Mouse (Mus musculus): ENCODE data around the gene Bdh1.

Gene Bdh1

DNA sequence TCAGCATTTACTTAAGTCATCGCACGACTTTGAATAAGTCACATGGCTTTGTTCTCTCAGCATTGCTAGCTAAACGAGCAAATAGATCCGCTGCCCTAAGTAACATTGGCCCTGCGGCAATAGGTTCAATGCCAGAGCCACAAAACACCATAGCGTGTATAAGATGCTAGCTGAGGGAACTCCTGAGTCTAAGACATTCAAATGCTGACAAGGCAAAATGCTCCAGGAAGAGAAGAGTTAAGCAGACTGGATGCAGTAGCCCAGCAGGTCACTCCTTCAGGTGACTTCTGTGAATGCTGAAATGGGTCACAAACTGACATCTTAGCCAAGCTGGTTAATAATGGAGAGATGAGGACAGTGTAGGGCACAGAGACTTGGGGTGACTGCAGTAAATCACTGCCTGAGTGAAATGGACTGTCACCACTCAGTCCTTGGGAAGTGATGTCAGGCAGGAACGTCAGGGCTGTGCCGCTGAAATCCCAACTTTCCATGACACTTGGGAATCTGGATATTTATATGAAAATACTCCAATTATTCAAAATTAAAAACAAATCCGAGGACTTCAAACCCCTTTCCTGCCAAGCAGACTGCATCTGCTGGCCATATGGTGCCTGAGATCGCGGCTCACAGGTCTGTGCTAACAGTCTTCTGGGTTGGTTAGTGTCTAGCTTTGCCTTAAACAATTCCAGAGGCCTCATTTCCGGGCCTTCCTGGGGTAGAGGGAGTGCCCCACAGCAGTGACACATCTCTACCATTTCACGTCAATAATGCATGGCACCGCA is 79.1 kb downstream of the Bdh1 start:
- in situ Hi-C loops (cut with MboI, MseI), result no loop called here

DNA sequence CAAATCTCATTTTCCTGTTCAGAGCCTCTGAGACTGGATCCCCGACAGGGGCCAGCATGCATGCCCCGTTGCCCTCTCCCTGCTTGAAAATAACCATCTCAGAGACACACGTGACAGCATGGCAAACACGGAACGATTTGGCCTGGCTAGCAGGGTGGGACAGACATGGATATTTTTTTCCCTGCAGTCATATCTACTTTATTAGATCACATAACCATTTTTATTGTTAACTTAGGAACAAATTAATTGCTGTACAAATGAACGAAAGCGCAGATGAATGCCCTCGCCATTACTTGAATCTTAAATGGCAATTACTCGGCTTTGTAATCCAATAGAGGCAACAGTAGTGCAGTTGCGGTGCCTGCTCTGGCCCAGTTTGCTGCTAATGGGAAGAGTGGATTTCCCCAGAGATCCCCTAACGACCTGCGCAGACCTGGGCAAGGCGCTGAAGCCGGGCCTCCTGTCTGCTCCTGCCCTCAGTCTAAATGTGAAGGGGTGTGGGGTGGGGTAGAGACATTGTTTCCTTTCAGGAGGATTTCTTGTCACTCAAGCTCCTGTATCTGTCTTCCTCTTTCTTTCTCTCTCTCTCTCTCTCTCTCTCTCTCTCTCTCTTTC is 79.8 kb downstream of the Bdh1 start:
- in situ Hi-C loops (cut with MboI, MseI), result no loop called here

DNA sequence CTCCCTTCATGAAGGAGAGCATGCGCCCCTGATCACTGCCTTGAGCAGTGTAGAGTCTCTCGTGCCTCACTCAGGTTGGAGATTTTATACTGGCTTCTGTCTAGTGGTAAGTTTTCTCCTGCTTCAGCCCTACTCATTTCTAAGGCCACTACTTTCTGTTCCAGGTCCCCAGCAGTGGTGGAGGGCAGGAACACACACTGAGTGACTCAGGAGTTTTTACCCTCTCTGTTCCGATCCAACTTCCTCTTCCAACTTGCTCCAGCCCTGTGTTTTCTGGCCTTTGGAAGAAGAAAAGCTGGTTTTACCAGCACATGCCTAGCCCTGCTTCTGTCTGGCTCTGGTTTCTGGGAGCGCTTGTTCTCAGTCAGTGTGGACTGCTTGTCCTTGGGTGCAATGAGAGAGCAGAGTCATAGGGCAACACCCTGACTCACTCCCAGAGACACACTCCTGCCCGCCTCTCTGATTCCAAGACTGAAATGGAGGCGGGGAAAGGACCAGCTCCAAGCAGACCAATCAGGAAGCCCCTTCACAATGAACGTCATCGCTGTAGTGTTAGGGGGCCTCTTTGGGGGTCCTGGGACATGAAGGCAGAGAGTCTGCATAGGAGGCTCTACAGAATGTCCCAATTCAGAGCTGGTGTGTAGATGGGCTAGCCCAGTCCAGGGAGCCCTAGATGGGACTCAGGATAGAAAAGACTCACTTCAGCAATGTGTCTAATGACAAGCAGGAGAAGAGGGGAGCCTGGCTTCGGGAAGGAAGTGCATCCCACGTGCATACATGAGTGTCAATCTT is 84.8 kb downstream of the Bdh1 start:
- in situ Hi-C loops (cut with MboI, MseI), result no loop called here

GRCm38 (mm10) chr16:31507457-31507755 is 85.3 kb downstream of the Bdh1 start:
- in situ Hi-C loops (cut with MboI, MseI), result no loop called here

DNA sequence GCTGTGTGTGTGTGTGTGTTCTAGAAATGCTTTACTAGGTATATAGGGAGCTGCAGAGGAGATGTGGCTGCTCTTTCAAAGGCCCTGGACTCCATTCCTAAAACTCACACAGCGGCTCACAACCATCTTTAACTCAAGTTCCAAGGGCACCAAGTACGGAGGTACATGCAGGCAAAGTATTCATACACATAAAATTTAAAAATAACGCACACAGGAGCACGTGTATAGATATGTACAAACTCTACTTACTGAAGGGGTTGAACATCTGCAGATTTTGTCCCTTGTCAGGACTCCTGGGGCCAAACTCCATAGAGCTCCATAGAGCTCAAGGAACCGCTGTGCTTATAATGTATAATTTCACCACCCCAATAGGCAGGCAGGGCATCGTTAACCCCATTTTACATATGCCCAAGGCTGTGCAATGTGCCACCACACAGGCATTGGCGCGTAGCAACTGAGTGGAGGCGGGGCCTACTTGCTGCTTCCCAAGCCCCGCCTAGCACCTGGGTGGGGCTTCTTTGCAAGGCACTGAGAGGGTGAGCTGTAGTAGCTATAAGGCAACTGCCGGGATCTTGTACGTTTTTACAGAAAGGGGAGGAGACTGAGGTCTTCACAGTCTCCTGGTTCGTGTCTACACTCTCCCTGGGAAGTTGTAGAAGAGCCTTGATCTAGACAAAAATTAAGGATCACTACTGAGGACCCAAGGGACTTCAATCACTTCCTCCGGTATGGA is 85.9 kb downstream of the Bdh1 start:
- in situ Hi-C loops (cut with MboI, MseI), result no loop called here

All from regulatory T cell (primary cell).